Mouse (Mus musculus): ENCODE data around the gene Ryr3.

GRCm38 (mm10) chr2:112774762-112775161 is 442.1 kb downstream of the Ryr3 start:
- no peak for TF ChIP-seq EP300 (optimal IDR thresholded peaks at IDR 0.05)
- TF ChIP-seq CTCF (IDR thresholded peaks at IDR 0.05; ENCODE audit: low read depth), result peak; percentile 85
